Mouse (Mus musculus): ENCODE data around the gene Exoc3l. TPM values are rescaled to one million over a fixed set of nuclear protein-coding genes. Genes with fewer than 3 reads are reported as not detected.
A peak's percentile ranks its signal among the peaks of the same experiment; 100 is the strongest.
"Not testable (repeated sequence)": the region's sequence is repeated elsewhere in the genome, so short reads cannot be mapped to it uniquely, and the experiment has no call there.

The Exoc3l gene
- total RNA-seq, 4 experiments from 2014 or later, result 3.6 to 6.2 (median 4.8) TPM

GRCm38 (mm10) chr8:105291802-105292201, 4.1 kb downstream of the Exoc3l start:
- not testable (repeated sequence) for DNase-seq (ENCODE audit: low spot score)

GRCm38 (mm10) chr8:105291364-105291763, 4.5 kb downstream of the Exoc3l start:
- not testable (repeated sequence) for DNase-seq (ENCODE audit: low spot score)

- DNase-seq (ENCODE audit: low spot score), result peak; percentile 85
Observed at GRCm38 (mm10) chr8:105290554-105291314, 5.2 kb downstream of the Exoc3l start.

GRCm38 (mm10) chr8:105289805-105290460, 6.0 kb downstream of the Exoc3l start, which contains the start of gene 4931428F04Rik:
4931428F04Rik (minus strand) TSS chr8:105289864.
- no peak for DNase-seq (ENCODE audit: low spot score)

- peak; percentile 89 for DNase-seq (ENCODE audit: low spot score)
Observed at GRCm38 (mm10) chr8:105288958-105289732, 6.8 kb downstream of the Exoc3l start.

GRCm38 (mm10) chr8:105288231-105288630, 7.7 kb downstream of the Exoc3l start:
- no peak for DNase-seq (ENCODE audit: low spot score)

GRCm38 (mm10) chr8:105286907-105287306, 9.0 kb downstream of the Exoc3l start:
- no peak for DNase-seq (ENCODE audit: low spot score)

- no peak for DNase-seq (ENCODE audit: low spot score)
Observed at GRCm38 (mm10) chr8:105285514-105285913, 10.4 kb downstream of the Exoc3l start.

- no peak for DNase-seq (ENCODE audit: low spot score)
Observed at GRCm38 (mm10) chr8:105283074-105283473, 12.8 kb downstream of the Exoc3l start.

- no peak for DNase-seq (ENCODE audit: low spot score)
Observed at GRCm38 (mm10) chr8:105282239-105282638, 13.7 kb downstream of the Exoc3l start.

GRCm38 (mm10) chr8:105281821-105282220, 14.1 kb downstream of the Exoc3l start:
- no peak for DNase-seq (ENCODE audit: low spot score)

GRCm38 (mm10) chr8:105280567-105280966, 15.3 kb downstream of the Exoc3l start:
- no peak for DNase-seq (ENCODE audit: low spot score)

- DNase-seq (ENCODE audit: low spot score), result peak; percentile 72
Observed at GRCm38 (mm10) chr8:105278911-105279334, 17.0 kb downstream of the Exoc3l start.

GRCm38 (mm10) chr8:105276292-105277120, 19.4 kb downstream of the Exoc3l start:
- no peak for DNase-seq (ENCODE audit: low spot score)

- DNase-seq (ENCODE audit: low spot score), result no peak
Observed at GRCm38 (mm10) chr8:105275840-105276239, 20.1 kb downstream of the Exoc3l start, which contains the start of gene Nol3. Nol3 (plus strand) TSS chr8:105276140.

- no peak for DNase-seq (ENCODE audit: low spot score)
Observed at GRCm38 (mm10) chr8:105275387-105275786, 20.5 kb downstream of the Exoc3l start.

- DNase-seq (ENCODE audit: low spot score), result no peak
Observed at GRCm38 (mm10) chr8:105270916-105271186, 25.1 kb downstream of the Exoc3l start.

GRCm38 (mm10) chr8:105270101-105270915, 25.6 kb downstream of the Exoc3l start:
- no peak for DNase-seq (ENCODE audit: low spot score)

- DNase-seq (ENCODE audit: low spot score), result peak; percentile 53
Observed at GRCm38 (mm10) chr8:105269461-105269947, 26.4 kb downstream of the Exoc3l start, which contains the start of gene Hsf4. Hsf4 (plus strand) TSS chr8:105269801.

GRCm38 (mm10) chr8:105269075-105269458, 26.8 kb downstream of the Exoc3l start:
- no peak for DNase-seq (ENCODE audit: low spot score)
